Mouse (Mus musculus): Measurements from ENCODE around the gene Myf6. TPM values are rescaled to one million over a fixed set of nuclear protein-coding genes. Genes with fewer than 3 reads are reported as not detected.

Gene Myf6
- total RNA-seq (2021), result not detected in 2 replicates
- long read RNA-seq, experiment 1, result 0 reads
- long read RNA-seq, experiment 2, result 0 reads

GRCm38 (mm10) chr10:107494568-107494967 lies at the start of gene Myf6:
Gene Myf6 (minus strand): TSS chr10:107494737.
- DNase-seq, result no peak

- DNase-seq, result no peak
Measured at GRCm38 (mm10) chr10:107543026-107543425, 48.5 kb upstream of the Myf6 start.

GRCm38 (mm10) chr10:107528758-107529157 lies 34.2 kb upstream of the Myf6 start:
- no peak for DNase-seq

DNA sequence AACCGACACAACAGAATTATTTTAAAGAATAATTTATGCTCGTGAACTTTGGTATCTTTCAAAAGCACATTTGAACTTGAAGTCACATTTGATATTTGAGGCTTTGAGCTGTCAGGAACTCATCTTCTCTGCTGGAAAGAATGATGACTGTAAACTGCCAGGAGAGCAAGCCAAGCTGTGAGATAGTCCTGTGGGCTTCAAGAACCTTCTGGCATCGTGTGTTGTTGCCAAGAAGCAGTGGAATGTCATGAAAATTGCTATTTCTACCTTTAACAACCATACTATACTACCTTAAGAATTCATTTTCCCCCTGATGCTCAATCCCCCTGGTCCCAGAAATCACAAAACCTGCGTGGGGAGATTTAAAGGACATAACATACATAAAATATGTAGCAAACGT lies 24.7 kb upstream of the Myf6 start:
- DNase-seq, result no peak

- no peak for DNase-seq
Measured at GRCm38 (mm10) chr10:107516641-107517040, 22.1 kb upstream of the Myf6 start.

DNA sequence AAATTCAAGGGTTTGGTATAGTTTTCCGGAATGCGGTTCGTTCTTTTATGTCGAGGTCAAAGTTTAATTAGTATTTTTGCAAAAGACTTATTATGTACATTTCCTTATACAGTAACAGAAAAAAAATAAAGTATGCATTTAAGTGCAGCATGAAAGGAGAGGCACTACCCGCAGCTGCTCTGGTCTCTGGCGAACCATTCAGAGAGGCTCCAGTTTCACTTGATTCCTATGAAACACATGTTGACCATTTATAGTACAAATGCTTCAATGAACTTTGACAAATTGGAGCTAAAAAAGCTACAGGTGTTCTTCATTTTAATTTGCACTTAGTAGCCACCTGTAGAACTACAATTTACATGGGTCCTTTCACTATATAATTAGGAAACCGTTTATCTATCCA lies 20.2 kb upstream of the Myf6 start:
- no peak for DNase-seq

- DNase-seq, result no peak
Measured at GRCm38 (mm10) chr10:107506397-107506796, 11.9 kb upstream of the Myf6 start.

GRCm38 (mm10) chr10:107503430-107503829 lies 8.9 kb upstream of the Myf6 start:
- no peak for DNase-seq

- DNase-seq, result no peak
Measured at GRCm38 (mm10) chr10:107502193-107502592, 7.7 kb upstream of the Myf6 start.

- no peak for DNase-seq
Measured at GRCm38 (mm10) chr10:107499656-107500055, 5.1 kb upstream of the Myf6 start.

DNA sequence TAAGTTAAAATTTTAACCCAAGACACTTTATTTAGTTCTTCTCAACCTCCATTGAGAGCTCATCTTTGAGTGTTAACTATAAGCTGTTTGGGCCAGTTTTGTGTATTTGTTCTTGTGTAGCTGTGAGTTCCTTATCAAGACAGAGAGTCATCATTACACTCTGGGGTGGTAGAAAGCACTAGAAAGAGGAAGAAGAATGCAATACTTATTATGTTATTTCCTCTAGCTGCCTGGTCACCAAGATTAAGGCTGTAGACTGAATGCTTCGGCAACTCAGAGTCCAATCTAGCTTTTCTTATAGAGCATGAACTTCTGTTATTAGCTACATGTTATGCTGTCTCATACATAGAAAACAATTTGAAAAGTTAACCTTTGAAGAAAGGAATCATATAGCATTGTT lies 1.9 kb upstream of the Myf6 start:
- DNase-seq, result no peak

GRCm38 (mm10) chr10:107493580-107494474 lies 710 bp downstream of the Myf6 start:
- no peak for DNase-seq

DNA sequence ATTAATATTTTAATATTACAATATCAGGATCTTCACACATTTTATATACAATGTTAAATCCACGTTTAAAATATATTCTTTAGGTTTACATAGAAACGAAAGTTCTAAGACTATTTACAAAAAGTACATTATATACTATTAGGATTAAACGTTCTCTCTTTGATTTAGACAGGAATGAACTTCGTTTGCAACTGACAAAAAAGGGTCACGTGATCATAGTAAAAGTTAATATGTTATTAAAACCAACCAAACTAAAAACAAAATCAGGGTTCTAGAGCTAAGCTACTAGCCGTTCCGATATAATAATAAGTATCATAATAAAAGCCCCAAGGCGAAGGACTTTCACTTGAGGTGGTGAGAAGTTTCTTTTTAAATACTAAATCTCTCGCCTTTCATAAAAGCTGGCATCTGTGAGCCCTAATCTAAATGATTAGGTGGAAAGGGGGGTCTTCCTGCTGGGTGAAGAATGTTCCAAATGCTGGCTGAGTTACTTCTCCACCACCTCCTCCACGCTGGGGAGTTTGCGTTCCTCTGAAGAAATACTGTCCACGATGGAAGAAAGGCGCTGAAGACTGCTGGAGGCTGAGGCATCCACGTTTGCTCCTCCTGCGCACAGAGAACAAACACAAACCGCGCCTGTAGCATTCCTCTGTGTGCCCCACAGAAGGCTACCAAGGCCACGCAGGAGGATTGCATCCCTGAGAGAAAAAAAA lies 1.5 kb downstream of the Myf6 start:
- DNase-seq, result no peak

- DNase-seq, result no peak
Measured at GRCm38 (mm10) chr10:107488654-107489315, 5.8 kb downstream of the Myf6 start.

DNA sequence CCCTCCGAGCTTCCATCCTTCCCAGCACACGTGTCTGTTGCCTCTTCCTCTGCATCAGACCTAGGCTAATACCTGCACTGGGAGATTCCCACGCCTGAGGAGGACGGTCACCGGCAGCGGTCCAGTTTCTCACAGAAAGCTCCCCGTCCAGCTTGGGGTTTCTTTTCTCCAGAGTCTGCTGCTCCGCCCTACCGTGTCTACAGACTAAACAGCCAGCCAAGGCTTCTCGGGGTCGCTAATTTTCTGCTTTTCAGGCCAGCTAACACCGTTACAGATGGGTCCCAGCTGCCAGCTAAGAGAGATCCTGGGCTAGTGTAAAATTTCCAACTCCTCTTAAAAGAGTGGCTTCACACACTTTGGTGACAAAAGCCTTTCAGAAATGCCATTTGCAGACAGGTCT lies 7.8 kb downstream of the Myf6 start:
- DNase-seq, result no peak

- DNase-seq, result no peak
Measured at GRCm38 (mm10) chr10:107485870-107486269, 8.7 kb downstream of the Myf6 start, which contains the start of gene Myf5. Gene Myf5 (minus strand): TSS chr10:107486134.

- DNase-seq, result no peak
Measured at GRCm38 (mm10) chr10:107484050-107484449, 10.5 kb downstream of the Myf6 start.

DNA sequence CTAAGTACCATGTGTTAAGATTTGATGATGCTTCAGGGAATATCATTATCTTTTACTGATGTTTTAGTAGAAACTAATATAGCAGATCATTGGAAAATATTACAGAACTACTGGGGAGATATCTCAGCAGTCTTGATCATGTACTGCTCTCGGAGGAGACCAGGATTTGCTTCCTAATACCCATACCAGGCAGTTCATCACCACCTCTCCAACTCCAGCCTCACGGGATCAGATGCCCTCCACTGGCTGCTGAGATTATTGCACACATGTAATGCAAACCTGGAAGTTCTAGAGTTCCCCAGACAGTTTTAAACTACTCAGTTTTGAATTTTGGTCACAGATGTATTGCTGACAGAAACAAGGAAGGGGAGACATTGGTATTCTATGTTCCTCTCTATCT lies 21.0 kb downstream of the Myf6 start:
- DNase-seq, result no peak

- no peak for DNase-seq
Measured at GRCm38 (mm10) chr10:107471712-107472111, 22.8 kb downstream of the Myf6 start.

DNA sequence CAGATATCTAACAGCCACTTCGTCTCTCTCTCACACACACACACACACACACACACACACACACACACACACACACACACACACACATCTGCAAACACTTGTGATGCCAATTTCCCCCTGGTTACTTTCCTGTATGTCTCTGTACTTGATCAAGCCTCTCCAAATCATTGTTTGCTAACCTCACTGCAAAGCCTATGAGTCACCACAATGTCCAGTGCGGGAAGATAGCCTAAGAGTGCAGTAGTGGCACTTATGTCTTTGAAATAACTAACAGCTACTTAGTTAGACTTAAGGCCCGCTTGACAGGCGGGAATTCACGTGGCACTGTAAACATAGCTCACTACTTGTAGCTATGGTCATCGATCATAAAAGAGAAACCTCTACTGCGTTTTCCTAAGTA lies 26.7 kb downstream of the Myf6 start:
- DNase-seq, result no peak

GRCm38 (mm10) chr10:107449496-107450330 lies 44.8 kb downstream of the Myf6 start:
- no peak for DNase-seq
